Mouse (Mus musculus): ENCODE data around the gene Pgm2. TPM values are rescaled to one million over a fixed set of nuclear protein-coding genes. Genes with fewer than 3 reads are reported as not detected.

Pgm2 gene
- polyA plus RNA-seq, 1 experiment from 2014 or later, result 35.2 TPM

GRCm38 (mm10) chr5:64159065-64159780 is 66.5 kb downstream of the Pgm2 start:
- H3K27ac ChIP-seq (ENCODE audit: low read depth), result peak overlapping the region; percentile 54; the same call in 1 of the 2 replicates
- H3K27me3 ChIP-seq (replicated peaks; ENCODE audit: control insufficient read depth, insufficient read depth, low read length), result 0 out of 2 replicates have a peak, but pooled peaks cover 3% of the 10 kb centered on the region
- H3K4me1 ChIP-seq (replicated peaks; ENCODE audit: control insufficient read depth, insufficient read depth, low read length), result peaks cover 22% of the 10 kb centered on the region
- peak overlapping the region; percentile 58 for H3K9ac ChIP-seq (ENCODE audit: low read length)
- ATAC-seq (replicated peaks; ENCODE audit: low FRiP score, low TSS enrichment, low read depth) (peak; percentile 33), DNase-seq (ENCODE audit: low spot score) (no peak)
- H3K9me3 ChIP-seq (ENCODE audit: control insufficient read depth, low read length), result no peaks in the 10 kb centered on the region
- under 1% methylated on average over 37 of the region's 39 CpGs for WGBS
- peak overlapping the region; percentile 86 for H3K4me3 ChIP-seq (ENCODE audit: low read depth, low read length)
- H3K36me3 ChIP-seq (ENCODE audit: control insufficient read depth, insufficient read depth, low read length), result no peaks in the 10 kb centered on the region
- H3K4me2 ChIP-seq (ENCODE audit: low read length), result peak overlapping the region; percentile 99

- Histone ChIP-seq H3K4me2 (ENCODE audit: low read length) (peak overlapping the region; percentile 99), H3K9me3 (ENCODE audit: control insufficient read depth, low read length) (no peaks in the 10 kb centered on the region), H3K9ac (ENCODE audit: low read length) (peak overlapping the region; percentile 58), H3K4me3 (ENCODE audit: low read depth, low read length) (peak overlapping the region; percentile 86), H3K27me3 (replicated peaks; ENCODE audit: control insufficient read depth, insufficient read depth, low read length) (0 out of 2 replicates have a peak, but pooled peaks cover 3% of the 10 kb centered on the region), H3K4me1 (replicated peaks; ENCODE audit: control insufficient read depth, insufficient read depth, low read length) (peaks cover 22% of the 10 kb centered on the region), H3K36me3 (ENCODE audit: control insufficient read depth, insufficient read depth, low read length) (no peaks in the 10 kb centered on the region), H3K27ac (ENCODE audit: low read depth) (peak overlapping the region; percentile 54; the same call in 1 of the 2 replicates)
- peak; percentile 64 for ATAC-seq (replicated peaks; ENCODE audit: low FRiP score, low TSS enrichment, low read depth)
- peak; percentile 90 for DNase-seq (ENCODE audit: low spot score)
- WGBS, result under 1% methylated on average over 48 of the region's 63 CpGs
Observed at GRCm38 (mm10) chr5:64159781-64160704, 67.3 kb downstream of the Pgm2 start.

GRCm38 (mm10) chr5:64160705-64161391 is 68.1 kb downstream of the Pgm2 start:
- H3K27me3 ChIP-seq (replicated peaks; ENCODE audit: control insufficient read depth, insufficient read depth, low read length), result 0 out of 2 replicates have a peak, but pooled peaks cover 3% of the 10 kb centered on the region
- peak overlapping the region; percentile 86 for H3K4me3 ChIP-seq (ENCODE audit: low read depth, low read length)
- WGBS, result 1% methylated on average over 23 of the region's 23 CpGs
- peaks cover 16% of the 10 kb centered on the region for H3K4me1 ChIP-seq (replicated peaks; ENCODE audit: control insufficient read depth, insufficient read depth, low read length)
- H3K36me3 ChIP-seq (ENCODE audit: control insufficient read depth, insufficient read depth, low read length), result no peaks in the 10 kb centered on the region
- H3K9me3 ChIP-seq (ENCODE audit: control insufficient read depth, low read length), result no peaks in the 10 kb centered on the region
- peak overlapping the region; percentile 99 for H3K4me2 ChIP-seq (ENCODE audit: low read length)
- H3K9ac ChIP-seq (ENCODE audit: low read length), result peak overlapping the region; percentile 58
- DNase-seq (ENCODE audit: low spot score) (peak; percentile 69), ATAC-seq (replicated peaks; ENCODE audit: low FRiP score, low TSS enrichment, low read depth) (peak; percentile 1; the same call in 1 of the 2 replicates)
- no peak overlapping the region for H3K27ac ChIP-seq (ENCODE audit: low read depth)

GRCm38 (mm10) chr5:64161917-64162316 is 69.2 kb downstream of the Pgm2 start:
- H3K4me3 ChIP-seq (ENCODE audit: low read depth, low read length), result no peak overlapping the region
- no peaks in the 10 kb centered on the region for H3K36me3 ChIP-seq (ENCODE audit: control insufficient read depth, insufficient read depth, low read length)
- WGBS, result 73% methylated on average over 3 of the region's 3 CpGs
- DNase-seq (ENCODE audit: low spot score), result no peak
- H3K27me3 ChIP-seq (replicated peaks; ENCODE audit: control insufficient read depth, insufficient read depth, low read length), result 0 out of 2 replicates have a peak, but pooled peaks cover 3% of the 10 kb centered on the region
- H3K27ac ChIP-seq (ENCODE audit: low read depth), result no peak overlapping the region
- no peaks in the 10 kb centered on the region for H3K9me3 ChIP-seq (ENCODE audit: control insufficient read depth, low read length)
- no peak overlapping the region for H3K9ac ChIP-seq (ENCODE audit: low read length)
- peaks cover 9% of the 10 kb centered on the region for H3K4me1 ChIP-seq (replicated peaks; ENCODE audit: control insufficient read depth, insufficient read depth, low read length)
- H3K4me2 ChIP-seq (ENCODE audit: low read length), result peak overlapping the region; percentile 99
- ATAC-seq (replicated peaks; ENCODE audit: low FRiP score, low TSS enrichment, low read depth), result no peak

- Histone ChIP-seq H3K9ac (ENCODE audit: low read length) (no peak overlapping the region), H3K4me3 (ENCODE audit: low read depth, low read length) (no peak overlapping the region), H3K4me1 (replicated peaks; ENCODE audit: control insufficient read depth, insufficient read depth, low read length) (peaks cover 9% of the 10 kb centered on the region), H3K27ac (ENCODE audit: low read depth) (no peak overlapping the region), H3K4me2 (ENCODE audit: low read length) (no peak overlapping the region), H3K36me3 (ENCODE audit: control insufficient read depth, insufficient read depth, low read length) (no peaks in the 10 kb centered on the region), H3K27me3 (replicated peaks; ENCODE audit: control insufficient read depth, insufficient read depth, low read length) (0 out of 2 replicates have a peak, but pooled peaks cover 3% of the 10 kb centered on the region), H3K9me3 (ENCODE audit: control insufficient read depth, low read length) (no peaks in the 10 kb centered on the region)
- DNase-seq (ENCODE audit: low spot score) (no peak), ATAC-seq (replicated peaks; ENCODE audit: low FRiP score, low TSS enrichment, low read depth) (no peak)
- 85% methylated on average over 5 of the region's 5 CpGs for WGBS
Observed at GRCm38 (mm10) chr5:64162582-64162981, 69.8 kb downstream of the Pgm2 start.

- 93% methylated on average over 3 of the region's 3 CpGs for WGBS
- no peak for ATAC-seq (replicated peaks; ENCODE audit: low FRiP score, low TSS enrichment, low read depth)
- no peak for DNase-seq (ENCODE audit: low spot score)
- Histone ChIP-seq H3K9ac (ENCODE audit: low read length) (no peak overlapping the region), H3K36me3 (ENCODE audit: control insufficient read depth, insufficient read depth, low read length) (no peaks in the 10 kb centered on the region), H3K27me3 (replicated peaks; ENCODE audit: control insufficient read depth, insufficient read depth, low read length) (no peaks in the 10 kb centered on the region), H3K4me1 (replicated peaks; ENCODE audit: control insufficient read depth, insufficient read depth, low read length) (peaks cover 5% of the 10 kb centered on the region), H3K4me3 (ENCODE audit: low read depth, low read length) (no peak overlapping the region), H3K4me2 (ENCODE audit: low read length) (no peak overlapping the region), H3K27ac (ENCODE audit: low read depth) (no peak overlapping the region), H3K9me3 (ENCODE audit: control insufficient read depth, low read length) (no peaks in the 10 kb centered on the region)
Observed at GRCm38 (mm10) chr5:64164414-64164813, 71.7 kb downstream of the Pgm2 start.

GRCm38 (mm10) chr5:64165826-64166225 is 73.1 kb downstream of the Pgm2 start:
- Histone ChIP-seq H3K36me3 (ENCODE audit: control insufficient read depth, insufficient read depth, low read length) (no peaks in the 10 kb centered on the region), H3K4me2 (ENCODE audit: low read length) (no peak overlapping the region), H3K4me3 (ENCODE audit: low read depth, low read length) (no peak overlapping the region), H3K9ac (ENCODE audit: low read length) (no peak overlapping the region), H3K27me3 (replicated peaks; ENCODE audit: control insufficient read depth, insufficient read depth, low read length) (no peaks in the 10 kb centered on the region), H3K9me3 (ENCODE audit: control insufficient read depth, low read length) (no peaks in the 10 kb centered on the region), H3K27ac (ENCODE audit: low read depth) (no peak overlapping the region), H3K4me1 (replicated peaks; ENCODE audit: control insufficient read depth, insufficient read depth, low read length) (peaks cover 5% of the 10 kb centered on the region; the same call in 1 of the 2 replicates)
- DNase-seq (ENCODE audit: low spot score) (no peak), ATAC-seq (replicated peaks; ENCODE audit: low FRiP score, low TSS enrichment, low read depth) (no peak)
- WGBS, result 76% methylated on average over 2 of the region's 2 CpGs

- 92% methylated on average over 10 of the region's 10 CpGs for WGBS
- no peak overlapping the region for H3K4me2 ChIP-seq (ENCODE audit: low read length)
- no peak overlapping the region for H3K9ac ChIP-seq (ENCODE audit: low read length)
- H3K4me1 ChIP-seq (replicated peaks; ENCODE audit: control insufficient read depth, insufficient read depth, low read length), result no peaks in the 10 kb centered on the region
- no peaks in the 10 kb centered on the region for H3K27me3 ChIP-seq (replicated peaks; ENCODE audit: control insufficient read depth, insufficient read depth, low read length)
- no peak for ATAC-seq (replicated peaks; ENCODE audit: low FRiP score, low TSS enrichment, low read depth)
- no peaks in the 10 kb centered on the region for H3K9me3 ChIP-seq (ENCODE audit: control insufficient read depth, low read length)
- H3K27ac ChIP-seq (ENCODE audit: low read depth), result no peak overlapping the region
- H3K36me3 ChIP-seq (ENCODE audit: control insufficient read depth, insufficient read depth, low read length), result 0 out of 2 replicates have a peak, but pooled peaks cover 3% of the 10 kb centered on the region
- H3K4me3 ChIP-seq (ENCODE audit: low read depth, low read length), result no peak overlapping the region
- no peak for DNase-seq (ENCODE audit: low spot score)
Observed at GRCm38 (mm10) chr5:64168990-64169540, 76.3 kb downstream of the Pgm2 start.
